Mouse (Mus musculus) G1E (cell line): Measurements from ENCODE around the gene Arhgap5. TPM values are rescaled to one million over a fixed set of nuclear protein-coding genes. Genes with fewer than 3 reads are reported as not detected.

Experiments
- ATAC-seq: 2 replicates; pipeline ENCODE4 v1.8.0; 2016; ENCODE audit warnings: mild to moderate bottlenecking; ENCODE audit not compliant: insufficient number of reproducible peaks, poor library complexity, low FRiP score, severe bottlenecking; ENCODE audit errors: extremely low read depth
- DNase-seq: peaks from one replicate; pipeline ENCODE4 v3.0.0; 2012; ENCODE audit warnings: low spot score
- H3K27me3 ChIP-seq: 2 replicates; pipeline ENCODE4 v1.6.1; 2012; ENCODE audit warnings: mild to moderate bottlenecking, low read length, inconsistent platforms; ENCODE audit not compliant: insufficient read depth
- H3K36me3 ChIP-seq: replicated peaks from 2 replicates; pipeline ENCODE3; 2012; ENCODE audit warnings: mild to moderate bottlenecking, inconsistent platforms
- H3K4me1 ChIP-seq: 2 replicates; pipeline ENCODE4 v1.6.1; 2012; ENCODE audit warnings: low read depth, low read length, inconsistent platforms, mixed read lengths; ENCODE audit not compliant: insufficient read depth
- H3K4me3 ChIP-seq: 2 replicates; pipeline ENCODE4 v1.5.1; 2012; ENCODE audit warnings: low read depth, mild to moderate bottlenecking, inconsistent platforms, low read length, moderate library complexity, mixed read lengths
- H3K9me3 ChIP-seq: replicated peaks from 2 replicates; pipeline ENCODE4 v1.6.1; 2012; ENCODE audit warnings: inconsistent platforms
- CTCF ChIP-seq: IDR thresholded peaks from 2 replicates; pipeline ENCODE4 v1.5.1; 2012; ENCODE audit warnings: low read depth, low read length, inconsistent platforms, mixed read lengths
- GATA1 ChIP-seq: IDR thresholded peaks from 2 replicates; pipeline ENCODE4 v1.6.1; 2012; ENCODE audit warnings: borderline replicate concordance, low read length, inconsistent platforms, mixed read lengths
- GATA2 ChIP-seq: IDR thresholded peaks from 2 replicates; pipeline ENCODE4 v1.6.1; 2012; ENCODE audit warnings: low read depth, low read length, inconsistent platforms, borderline replicate concordance
- POLR2AphosphoS5 ChIP-seq: IDR thresholded peaks from 2 replicates; pipeline ENCODE4 v1.6.1; 2012; ENCODE audit warnings: low read depth, low read length, inconsistent platforms; ENCODE audit not compliant: insufficient replicate concordance
- TAL1 ChIP-seq: conservative IDR thresholded peaks from 2 replicates; pipeline ENCODE4 v1.6.1; 2012; ENCODE audit warnings: low read depth, low read length, inconsistent platforms, mixed read lengths
- polyA plus RNA-seq: library from polyadenylated mRNA; stranded (reverse); fragments of >175 nt; gene quantifications from 2 replicates; pipeline ENCODE4 v1.2.3, GENCODE M21; 2012
- total RNA-seq, 2 experiments: library from RNA; stranded (forward) in 1 of 2; stranded (reverse) in 1 of 2; fragments of 200-1000 nt in 1 of 2; fragments of >200 nt in 1 of 2; fragmentation: Nextera tagmentation in 1 of 2; gene quantifications; 2 replicates each; pipeline ENCODE4 v1.2.3; 2014 to 2017

Arhgap5 gene
- total RNA-seq (2014; fragmentation: Nextera tagmentation) (not detected in 2 replicates), total RNA-seq (2017) (0.16 and 0.17 TPM in 2 replicates), polyA plus RNA-seq (not detected in 2 replicates)

DNA sequence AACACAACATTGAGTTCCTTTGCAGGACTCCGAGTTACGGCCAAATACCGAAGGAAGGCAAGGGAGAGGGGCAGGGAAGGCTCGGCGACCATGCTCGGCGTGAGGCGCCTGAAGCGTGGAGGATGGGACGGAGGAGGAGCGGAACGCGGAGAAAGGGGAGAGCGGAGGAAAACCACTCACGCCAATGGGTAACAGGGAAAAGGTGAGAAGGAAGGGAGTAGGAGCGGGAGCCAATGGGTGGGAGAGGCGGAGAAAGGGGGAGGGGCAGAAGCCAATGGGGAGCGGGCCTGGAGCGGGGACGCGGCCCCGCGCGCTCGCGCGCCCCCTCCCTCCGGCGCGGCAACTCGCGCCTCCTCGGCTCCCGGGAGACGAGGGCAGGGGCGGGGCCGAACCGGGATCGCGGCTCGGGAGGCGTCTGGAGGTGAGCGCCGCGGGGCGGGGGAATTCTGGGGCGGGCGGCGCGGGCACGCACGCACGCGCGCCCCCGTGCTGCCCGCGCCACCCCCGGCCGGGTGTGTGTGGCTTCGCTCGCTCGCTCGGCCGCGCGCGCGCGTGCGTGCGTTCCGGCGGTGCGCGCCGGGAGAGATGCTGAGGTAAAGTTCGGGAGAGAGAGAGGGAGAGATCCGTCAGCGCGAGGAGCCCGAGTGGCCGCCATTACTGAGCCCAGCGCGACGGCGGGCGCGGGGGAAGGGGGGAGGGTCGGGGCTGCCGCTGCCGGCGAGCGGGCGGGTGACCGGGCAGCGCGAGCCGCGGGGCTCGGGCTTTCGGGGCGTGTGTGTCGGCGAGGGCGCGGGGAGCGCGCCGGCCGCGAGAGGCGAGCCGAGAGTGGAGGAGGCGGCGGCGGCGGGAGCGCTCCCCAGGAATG, at the start of gene Arhgap5:
Gene Arhgap5 (plus strand): TSS at position 517 of the 865 bp plus-strand sequence.
- ATAC-seq (no peak), DNase-seq (no peak)
- Histone ChIP-seq H3K4me1 (no peaks in the 10 kb centered on the region; the same call in 1 of the 2 replicates), H3K4me3 (peak within 1 kb of the TSS; percentile 30; the same call in 1 of the 2 replicates), H3K36me3 (no peaks in the 10 kb centered on the region), H3K9me3 (peaks cover 21% of the 10 kb centered on the region), H3K27me3 (peaks cover 6% of the 10 kb centered on the region; the same call in 1 of the 2 replicates)
- TF ChIP-seq GATA1 (no peak), TAL1 (no peak), CTCF (no peak), GATA2 (no peak), POLR2AphosphoS5 (no peak)

GRCm38 (mm10) chr12:52464593-52464992, 39.2 kb upstream of the Arhgap5 start:
- H3K4me1 ChIP-seq = no peaks in the 10 kb centered on the region
- TF ChIP-seq CTCF = no peak
- no peak for TF ChIP-seq POLR2AphosphoS5
- no peak for TF ChIP-seq GATA2
- no peaks in the 10 kb centered on the region for H3K27me3 ChIP-seq
- ATAC-seq (no peak), DNase-seq (no peak)
- no peaks in the 10 kb centered on the region for H3K9me3 ChIP-seq
- H3K4me3 ChIP-seq = no peak overlapping the region
- H3K36me3 ChIP-seq = no peaks in the 10 kb centered on the region

GRCm38 (mm10) chr12:52471621-52472020, 32.2 kb upstream of the Arhgap5 start:
- Histone ChIP-seq H3K36me3 (no peaks in the 10 kb centered on the region), H3K4me1 (no peaks in the 10 kb centered on the region), H3K27me3 (no peaks in the 10 kb centered on the region), H3K4me3 (no peak overlapping the region), H3K9me3 (no peaks in the 10 kb centered on the region)
- DNase-seq = no peak
- ATAC-seq = no peak
- TF ChIP-seq POLR2AphosphoS5 = no peak
- no peak for TF ChIP-seq CTCF
- no peak for TF ChIP-seq TAL1
- TF ChIP-seq GATA2 = no peak
- no peak for TF ChIP-seq GATA1

- Histone ChIP-seq H3K36me3 (no peaks in the 10 kb centered on the region), H3K9me3 (no peaks in the 10 kb centered on the region), H3K27me3 (no peaks in the 10 kb centered on the region), H3K4me3 (no peak overlapping the region), H3K4me1 (no peaks in the 10 kb centered on the region)
- TF ChIP-seq POLR2AphosphoS5 (no peak), GATA2 (no peak), CTCF (no peak), GATA1 (no peak), TAL1 (no peak)
- ATAC-seq (no peak), DNase-seq (no peak)
These were observed 29.5 kb upstream of the Arhgap5 start for GRCm38 (mm10) chr12:52473988-52474968.

GRCm38 (mm10) chr12:52476036-52476435, 27.7 kb upstream of the Arhgap5 start:
- no peaks in the 10 kb centered on the region for H3K36me3 ChIP-seq
- no peaks in the 10 kb centered on the region for H3K27me3 ChIP-seq
- ATAC-seq (no peak), DNase-seq (no peak)
- H3K4me1 ChIP-seq = no peaks in the 10 kb centered on the region
- H3K9me3 ChIP-seq = no peaks in the 10 kb centered on the region
- TF ChIP-seq POLR2AphosphoS5 (no peak), GATA1 (no peak), GATA2 (no peak), TAL1 (no peak), CTCF (no peak)
- H3K4me3 ChIP-seq = no peak overlapping the region
